Mouse (Mus musculus) cerebral cortex, adult 2 months (tissue): Measurements from ENCODE around the gene Pald1.

Source experiments
- WGBS: fragments of 180-500 bp; shearing (Covaris S2); methylation state at CpG from one replicate; pipeline ENCODE4 v1.1.7; 2018; 5-methylcytosine and 5-hydroxymethylcytosine counted together

Pald1 gene

DNA sequence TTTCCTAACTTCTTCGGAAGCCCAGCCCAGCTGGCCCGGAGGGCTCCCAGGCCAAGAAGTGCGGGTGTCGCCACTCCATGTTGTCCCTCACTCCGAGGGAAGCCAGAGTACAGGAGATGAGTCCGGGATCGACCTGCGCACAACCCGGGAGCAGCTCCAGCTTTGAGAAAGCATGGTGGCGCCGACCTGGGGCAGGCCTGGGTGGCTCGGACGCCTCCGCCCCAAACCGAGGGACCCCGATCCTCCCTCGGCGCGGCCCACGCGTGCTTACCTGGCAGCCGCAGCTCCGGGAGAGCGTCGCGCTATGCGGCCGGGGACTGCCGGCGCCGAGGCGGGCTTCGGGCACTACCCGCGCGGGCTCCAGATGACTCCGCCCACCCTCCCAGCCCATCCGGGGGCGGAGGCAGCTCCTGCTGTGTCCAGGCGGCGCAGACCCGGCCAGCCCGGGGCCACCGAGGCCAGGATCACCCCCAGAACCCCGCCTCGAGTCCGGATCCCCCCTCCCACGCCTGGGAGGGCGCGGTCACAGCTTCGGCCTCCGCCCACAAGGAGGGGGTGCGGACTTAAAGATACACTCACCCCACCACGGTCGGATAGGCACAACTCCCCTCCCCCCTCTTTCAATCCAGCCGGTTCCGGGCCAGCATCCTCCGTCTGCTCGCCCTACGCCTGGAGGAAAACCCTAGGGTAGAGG, at the start of gene Pald1:
Pald1 (minus strand) TSS at position 510 of the 694 bp plus-strand sequence.
- WGBS = under 1% methylated on average over 54 of the region's 60 CpGs

DNA sequence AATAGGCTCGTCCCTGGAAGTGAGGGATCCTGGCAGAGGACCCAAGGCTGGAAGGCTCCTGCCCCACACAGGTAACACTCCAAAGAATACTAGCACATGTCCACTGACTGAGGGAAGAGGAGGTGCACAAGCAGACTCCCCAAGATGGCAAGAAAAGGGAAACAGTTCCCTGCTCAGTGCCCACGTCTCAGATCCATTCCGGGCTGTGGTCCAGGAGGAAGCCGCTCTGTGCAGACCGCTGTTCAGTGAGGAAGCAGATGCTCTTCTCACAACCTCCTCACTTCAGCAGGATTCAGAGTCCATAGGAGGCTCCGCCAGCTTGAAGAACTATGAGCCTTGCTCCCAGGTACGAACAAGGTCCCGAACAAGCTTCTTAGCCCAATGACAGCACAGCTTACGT, 48.0 kb upstream of the Pald1 start:
- 53% methylated on average over 9 of the region's 9 CpGs for WGBS

DNA sequence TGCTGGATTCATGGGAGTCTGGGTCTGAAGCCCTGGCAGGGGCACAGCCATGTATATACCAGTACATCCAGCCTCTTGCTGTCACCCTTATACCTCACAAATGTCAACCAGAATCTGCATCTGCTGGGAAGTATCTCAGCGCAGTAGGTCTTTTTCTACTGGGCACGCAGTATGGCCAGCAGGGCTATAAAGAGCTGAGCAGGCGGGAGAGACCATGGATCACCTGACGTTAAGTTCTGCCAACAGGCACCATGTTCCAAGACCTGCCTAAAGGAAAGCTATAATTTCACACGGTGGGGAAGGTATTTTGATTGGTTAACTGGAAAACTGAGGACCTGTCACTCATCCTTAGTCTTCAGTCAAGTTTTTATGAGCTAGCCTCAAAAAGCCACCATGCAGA, 45.7 kb upstream of the Pald1 start:
- WGBS = 89% methylated on average over 5 of the region's 5 CpGs

- 67% methylated on average over 4 of the region's 4 CpGs for WGBS
These were observed 45.1 kb upstream of the Pald1 start for GRCm38 (mm10) chr10:61428416-61428815.

DNA sequence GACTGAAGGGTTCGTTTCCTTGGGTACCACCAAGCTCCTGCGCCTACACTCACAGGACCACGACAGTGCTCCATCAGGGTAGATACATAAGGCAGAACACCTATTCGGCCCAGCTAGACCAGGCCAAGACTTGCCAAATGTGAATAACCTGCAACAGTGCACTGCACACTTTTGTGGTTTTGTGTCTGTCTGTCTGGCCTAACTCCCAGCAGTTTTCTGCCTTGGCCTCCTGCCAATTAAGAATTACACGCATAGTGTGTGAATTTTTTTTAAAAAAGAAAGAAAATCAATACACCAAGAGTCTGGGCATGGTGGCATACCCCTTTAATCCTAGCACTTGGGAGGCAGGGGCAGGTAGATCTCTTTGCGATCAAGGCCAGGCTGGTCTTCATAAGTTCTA, 44.6 kb upstream of the Pald1 start:
- 87% methylated on average over 6 of the region's 6 CpGs for WGBS

DNA sequence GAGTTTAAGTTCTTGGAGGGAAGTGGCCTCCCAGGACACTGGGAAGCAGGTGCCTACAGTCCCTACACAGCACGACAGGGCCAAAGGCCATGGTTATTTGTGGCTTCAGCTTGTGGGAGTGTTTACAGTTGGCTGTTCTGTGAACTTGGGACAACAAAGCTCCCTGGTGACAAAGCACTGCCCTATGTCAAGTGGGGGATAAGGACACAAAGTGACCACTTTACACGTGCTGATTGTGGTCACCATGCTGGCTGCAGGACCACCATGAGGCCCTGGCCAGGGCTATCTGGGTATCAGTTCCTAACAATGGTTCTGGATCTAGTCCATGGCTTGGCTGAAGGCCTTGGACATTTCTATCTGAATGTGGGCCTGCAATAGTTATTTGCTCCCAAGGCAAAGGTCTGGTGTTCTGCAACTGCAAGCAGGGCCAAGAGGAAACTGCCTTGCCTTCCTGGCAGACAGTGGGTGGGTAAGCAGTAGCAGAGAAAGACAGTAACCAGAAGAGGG, 43.0 kb upstream of the Pald1 start:
- whole genome bisulfite sequencing = 38% methylated on average over 2 of the region's 2 CpGs

DNA sequence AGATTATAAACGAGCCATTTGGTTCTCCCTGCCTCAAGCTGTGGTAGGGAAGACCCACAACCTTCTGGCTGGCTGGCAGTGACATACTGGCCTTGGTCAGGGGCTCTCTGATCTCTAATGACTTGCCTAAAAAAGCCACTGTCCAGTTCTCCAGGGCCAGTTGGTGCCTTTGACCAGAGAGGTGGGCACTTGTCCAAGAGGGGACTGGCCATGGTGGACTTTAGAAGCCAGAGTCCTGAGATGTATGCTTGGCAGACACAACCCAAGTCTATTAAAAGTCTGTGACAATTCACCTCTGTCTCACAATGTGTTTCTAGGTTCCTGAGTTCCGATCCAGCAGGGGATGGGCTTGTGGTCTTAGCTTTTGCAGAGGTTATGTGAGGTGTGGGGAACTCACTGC, 41.7 kb upstream of the Pald1 start:
- WGBS = 68% methylated on average over 2 of the region's 2 CpGs

DNA sequence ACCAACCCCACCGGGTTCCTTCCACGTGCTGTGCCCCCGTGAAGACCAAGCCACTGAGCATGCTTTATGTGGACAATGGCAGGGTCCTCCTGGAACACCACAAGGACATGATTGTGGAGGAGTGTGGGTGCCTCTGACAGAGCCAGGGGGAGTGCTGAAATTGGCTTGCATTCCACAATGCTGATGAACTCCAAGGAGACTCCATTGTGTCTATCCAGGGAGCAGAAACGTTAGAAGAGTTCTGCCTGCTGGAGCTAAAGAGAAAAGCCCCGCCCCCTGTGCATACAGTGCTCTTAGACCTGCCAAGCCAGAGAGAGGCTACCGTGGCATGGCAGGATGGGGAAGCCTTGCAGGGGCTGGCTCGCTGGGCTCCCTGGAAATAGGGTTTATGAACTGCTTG, 41.2 kb upstream of the Pald1 start:
- WGBS = 7% methylated on average over 7 of the region's 7 CpGs

DNA sequence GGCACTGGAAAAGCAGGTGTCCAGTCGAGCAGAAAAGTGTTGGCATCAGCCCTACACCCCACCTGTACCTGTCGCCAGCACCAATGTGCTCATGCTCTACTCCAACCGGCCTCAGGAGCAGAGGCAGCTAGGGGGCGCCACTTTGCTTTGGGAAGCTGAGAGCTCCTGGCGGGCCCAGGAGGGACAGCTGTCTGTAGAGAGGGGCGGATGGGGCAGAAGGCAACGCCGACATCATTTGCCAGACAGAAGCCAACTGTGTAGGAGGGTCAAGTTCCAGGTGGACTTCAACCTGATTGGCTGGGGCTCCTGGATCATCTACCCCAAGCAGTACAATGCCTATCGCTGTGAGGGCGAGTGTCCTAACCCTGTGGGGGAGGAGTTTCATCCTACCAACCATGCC, 40.0 kb upstream of the Pald1 start:
- WGBS = 46% methylated on average over 10 of the region's 10 CpGs

DNA sequence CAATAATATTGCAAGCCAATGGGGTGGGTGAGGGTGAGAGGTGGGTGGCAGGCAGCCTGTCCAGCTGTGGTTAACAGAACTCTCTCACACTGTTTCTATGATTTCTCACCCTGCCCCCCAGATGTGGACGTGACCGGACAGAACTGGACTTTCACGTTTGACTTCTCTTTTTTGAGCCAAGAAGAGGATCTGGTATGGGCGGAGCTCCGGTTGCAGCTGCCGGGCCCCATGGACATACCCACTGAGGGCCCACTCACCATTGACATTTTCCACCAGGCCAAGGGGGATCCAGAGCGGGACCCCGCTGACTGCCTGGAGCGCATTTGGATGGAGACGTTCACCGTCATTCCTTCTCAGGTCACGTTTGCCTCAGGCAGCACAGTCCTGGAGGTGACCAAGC, 39.5 kb upstream of the Pald1 start:
- WGBS = 83% methylated on average over 12 of the region's 12 CpGs

- WGBS = 70% methylated on average over 4 of the region's 4 CpGs
These were observed 36.7 kb upstream of the Pald1 start for GRCm38 (mm10) chr10:61420011-61420410.

DNA sequence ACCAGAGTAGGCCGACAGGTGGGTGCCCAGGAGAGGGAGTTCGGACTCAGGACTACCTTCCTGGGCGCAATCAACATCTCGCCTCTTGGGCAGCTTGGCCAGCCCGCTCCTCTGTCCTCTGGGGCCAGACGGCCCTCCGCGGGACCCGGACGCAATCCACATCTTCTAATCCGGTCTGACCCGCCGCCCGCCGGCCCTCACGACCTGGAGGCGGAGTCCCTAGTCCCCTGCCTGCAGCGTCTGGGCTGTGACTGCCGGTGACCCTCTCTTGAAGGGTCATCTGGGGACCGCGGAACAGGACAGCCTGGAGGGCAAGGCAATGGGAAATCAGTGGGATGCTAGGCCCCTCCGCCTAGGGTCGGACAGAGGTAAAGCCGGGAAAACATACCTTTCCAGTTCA, 35.8 kb upstream of the Pald1 start:
- WGBS = 25% methylated on average over 24 of the region's 24 CpGs

GRCm38 (mm10) chr10:61418131-61418900, 35.0 kb upstream of the Pald1 start:
- 5% methylated on average over 50 of the region's 50 CpGs for WGBS

DNA sequence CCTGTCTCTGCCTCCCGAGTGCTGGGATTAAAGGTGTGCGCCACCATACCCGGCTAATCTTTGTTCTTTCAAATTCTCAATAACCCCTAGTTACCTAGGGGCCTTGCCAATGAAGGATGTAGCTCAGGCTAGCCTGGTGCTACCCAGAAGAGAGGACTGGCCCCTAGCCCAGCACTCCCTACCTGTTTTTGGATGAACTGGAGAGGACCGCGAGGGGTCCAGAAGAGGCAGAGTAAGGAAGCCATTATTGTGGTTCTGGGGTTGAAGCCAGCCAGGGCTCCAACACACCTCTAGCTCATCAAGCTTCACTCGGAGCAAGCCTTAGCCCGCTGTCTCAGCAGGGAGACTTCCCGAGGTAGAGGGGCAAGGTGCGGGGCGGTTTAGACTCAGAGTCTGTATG, 34.3 kb upstream of the Pald1 start, which contains the start of gene Nodal:
Nodal (plus strand) TSS at position 301 of the 400 bp plus-strand sequence.
- 41% methylated on average over 10 of the region's 10 CpGs for WGBS

GRCm38 (mm10) chr10:61417046-61417445, 33.7 kb upstream of the Pald1 start:
- 71% methylated on average over 2 of the region's 2 CpGs for WGBS

DNA sequence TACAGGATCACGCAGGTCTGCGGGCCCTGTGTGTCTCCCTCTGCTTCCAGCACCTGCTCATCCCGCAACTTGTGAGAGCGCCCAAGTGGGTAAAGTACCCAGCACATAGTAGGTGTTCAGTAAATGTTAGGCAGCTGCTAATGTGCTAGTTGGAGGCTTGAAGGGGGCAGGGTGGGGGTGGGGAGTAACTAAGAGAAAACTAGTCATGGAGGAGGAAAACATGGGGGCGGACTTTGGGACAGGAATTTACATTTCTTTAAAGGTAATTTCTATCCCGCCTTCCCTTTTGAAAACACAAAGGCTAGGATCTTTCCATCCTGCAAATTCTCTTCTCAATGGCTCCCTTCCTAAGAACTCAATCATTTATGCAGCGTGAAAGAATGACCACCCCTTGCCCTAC, 33.2 kb upstream of the Pald1 start:
- WGBS = 83% methylated on average over 7 of the region's 7 CpGs

- 62% methylated on average over 8 of the region's 8 CpGs for WGBS
These were observed 32.6 kb upstream of the Pald1 start for GRCm38 (mm10) chr10:61415890-61416289.

GRCm38 (mm10) chr10:61415240-61415639, 31.9 kb upstream of the Pald1 start:
- 90% methylated on average over 3 of the region's 3 CpGs for WGBS

DNA sequence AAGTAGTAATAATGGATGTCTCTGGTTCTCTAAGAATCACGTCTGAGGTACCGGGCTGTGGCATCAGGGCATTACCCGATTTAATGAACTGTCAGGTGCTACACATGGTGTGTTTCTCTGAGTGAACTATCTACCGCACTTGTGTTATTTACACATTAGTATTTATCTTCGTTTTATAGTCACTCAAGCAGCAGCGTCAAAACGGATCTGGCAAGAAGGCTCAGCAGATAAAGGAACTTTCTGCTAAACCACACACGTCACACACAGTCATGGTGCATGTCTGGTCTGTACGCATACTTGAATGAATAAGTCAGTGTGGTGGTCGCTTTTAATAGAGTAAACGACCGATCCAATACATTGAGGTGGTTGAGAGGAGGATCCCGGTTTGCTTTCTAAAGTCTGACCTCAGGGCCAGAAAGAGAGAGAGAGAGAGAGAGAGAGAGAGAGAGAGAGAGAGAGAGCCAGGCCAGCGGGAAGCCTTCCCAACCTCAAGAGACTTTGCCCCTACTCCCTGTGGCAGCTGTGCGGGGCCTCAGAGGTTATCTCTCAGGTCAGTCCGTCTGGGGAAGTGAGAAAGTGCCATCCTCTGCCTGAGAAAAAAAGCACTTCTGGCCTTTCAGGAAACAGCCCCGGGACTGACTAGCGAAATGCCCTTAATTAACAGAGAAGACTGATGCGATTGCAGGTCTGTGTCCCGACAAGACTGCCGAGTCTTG, 29.7 kb upstream of the Pald1 start:
- 77% methylated on average over 21 of the region's 21 CpGs for WGBS

- WGBS = 51% methylated on average over 9 of the region's 9 CpGs
These were observed 26.9 kb upstream of the Pald1 start for GRCm38 (mm10) chr10:61410193-61410592.

DNA sequence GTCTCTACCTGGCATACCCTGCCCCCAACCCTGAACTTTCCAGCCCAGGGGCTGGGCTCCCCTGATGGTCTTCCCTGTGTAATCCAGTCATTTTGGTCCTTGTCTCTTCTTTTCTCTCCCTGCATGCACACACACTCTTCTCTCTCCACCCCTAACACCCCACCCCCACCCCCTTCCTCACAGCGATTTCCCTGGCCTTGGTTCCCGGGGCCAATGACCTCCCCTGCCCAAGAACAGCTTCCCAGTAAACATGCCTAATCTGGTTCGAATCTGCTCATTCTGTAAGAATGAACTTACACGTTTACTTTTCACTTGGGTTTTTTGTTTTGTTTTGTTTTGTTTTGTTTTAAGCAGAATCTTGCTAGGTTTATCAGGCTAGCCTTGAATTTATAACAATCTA, 26.4 kb upstream of the Pald1 start:
- 20% methylated on average over 4 of the region's 4 CpGs for WGBS

DNA sequence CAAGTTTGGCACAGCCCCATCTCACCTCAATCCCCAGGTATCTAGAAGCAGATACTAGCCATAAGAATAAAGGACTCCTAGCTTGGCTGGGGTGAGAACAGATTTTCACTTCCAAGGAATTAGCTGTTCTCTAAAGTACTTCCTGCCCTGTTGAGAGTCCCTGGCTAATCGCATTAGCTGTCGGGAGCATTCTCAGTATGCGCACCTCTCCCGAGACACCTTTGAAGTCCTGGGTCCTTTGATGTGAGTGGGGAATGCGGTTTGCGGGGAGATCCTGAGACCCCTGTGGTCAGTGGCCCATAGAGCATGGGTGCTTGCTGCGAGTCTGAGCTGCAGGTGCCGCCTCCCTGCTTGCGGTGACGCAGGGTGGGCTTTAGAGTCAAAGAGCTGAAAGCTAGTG, 22.6 kb upstream of the Pald1 start:
- WGBS = 26% methylated on average over 10 of the region's 10 CpGs
